ENCODE assay signal across 29 mouse cellular contexts in genomic region chr10:45290618-45291017, GRCm38 (mm10). TPM values are rescaled to one million over a fixed set of nuclear protein-coding genes. Genes with fewer than 3 reads are reported as not detected.
DNase-seq lines count a peak whose midpoint lies in the region; ATAC-seq and TF ChIP-seq lines count a peak whose summit lies in the region.
"Had no signal": no experiment of that assay in that cellular context is flagged by ENCODE, and none has a peak within 500 bp of the region (broad histone marks: within the 10 kb centered on the region; RNA-seq: fewer than 3 reads in every experiment).

No protein-coding gene starts in this region.

- ATAC-seq in heart, embryonic 12.5 days (ENCODE audit: insufficient number of reproducible peaks, low FRiP score): no peak
- no peak for ATAC-seq in heart, postnatal 0 days (ENCODE audit: insufficient read depth, low read depth)
- no peak for ATAC-seq in hindbrain, embryonic 13.5 days (ENCODE audit: low FRiP score)
- ATAC-seq: forebrain, embryonic 16.5 days; hindbrain, postnatal 0 days; Patski had no signal

- no peak for TF ChIP-seq EP300 in heart, postnatal 0 days (IDR thresholded peaks at IDR 0.05; ENCODE audit: low read depth)

- H3K4me3 ChIP-seq in heart, embryonic 12.5 days: no peak overlapping the region
- H3K4me3 ChIP-seq in heart, postnatal 0 days (ENCODE audit: low read depth, low read length): peak overlapping the region; percentile 72
- H3K4me3 ChIP-seq in myocyte: peak overlapping the region; percentile 69
- no peak overlapping the region for H3K4me3 ChIP-seq in hindbrain, embryonic 13.5 days
- H3K4me3 ChIP-seq: embryonic facial prominence, embryonic 12.5 days; intestine, embryonic 15.5 days; left cerebral cortex, adult 2 months; midbrain, embryonic 12.5 days; stomach, embryonic 15.5 days had no signal

- H3K9me3 ChIP-seq in heart, embryonic 12.5 days (replicated peaks): no peaks in the 10 kb centered on the region
- H3K9me3 ChIP-seq in heart, postnatal 0 days (replicated peaks; ENCODE audit: control insufficient read depth, low read length): no peaks in the 10 kb centered on the region
- no peaks in the 10 kb centered on the region for H3K9me3 ChIP-seq in hindbrain, embryonic 13.5 days
- H3K9me3 ChIP-seq: embryonic facial prominence, embryonic 12.5 days; intestine, embryonic 15.5 days; limb, embryonic 13.5 days; lung, embryonic 15.5 days; midbrain, embryonic 12.5 days; neural tube, embryonic 13.5 days; stomach, embryonic 15.5 days had no signal

- H3K27me3 ChIP-seq in heart, embryonic 12.5 days (replicated peaks): 0 out of 2 replicates have a peak, but pooled peaks cover 3% of the 10 kb centered on the region
- H3K27me3 ChIP-seq in heart, postnatal 0 days (ENCODE audit: control insufficient read depth, insufficient read depth, low read length): peaks cover 9% of the 10 kb centered on the region; the same call in 1 of the 2 replicates
- no peaks in the 10 kb centered on the region for H3K27me3 ChIP-seq in myocyte (ENCODE audit: control insufficient read depth, insufficient read depth, insufficient read length)
- peaks cover 31% of the 10 kb centered on the region for H3K27me3 ChIP-seq in hindbrain, embryonic 13.5 days
- H3K27me3 ChIP-seq: CH12.LX had no signal

- no peak for TF ChIP-seq POLR2A in myocyte (IDR thresholded peaks at IDR 0.05; ENCODE audit: insufficient read length, low read depth)

- no peak overlapping the region for H3ac ChIP-seq in myocyte (ENCODE audit: control insufficient read depth, insufficient read length)

- H3K4me1 ChIP-seq in heart, embryonic 12.5 days (replicated peaks): peaks cover 15% of the 10 kb centered on the region
- peaks cover 12% of the 10 kb centered on the region for H3K4me1 ChIP-seq in heart, postnatal 0 days (ENCODE audit: control insufficient read depth, insufficient read depth)
- H3K4me1 ChIP-seq in hindbrain, embryonic 13.5 days (replicated peaks): peaks cover 5% of the 10 kb centered on the region
- H3K4me1 ChIP-seq: embryonic facial prominence, embryonic 12.5 days; stomach, embryonic 15.5 days had no signal

- no peak overlapping the region for H3K9ac ChIP-seq in heart, embryonic 12.5 days
- peak overlapping the region; percentile 89 for H3K9ac ChIP-seq in heart, postnatal 0 days (replicated peaks; ENCODE audit: low read depth, low read length)
- H3K9ac ChIP-seq in hindbrain, embryonic 13.5 days: no peak overlapping the region
- H3K9ac ChIP-seq: embryonic facial prominence, embryonic 12.5 days; intestine, embryonic 15.5 days; limb, embryonic 13.5 days; lung, embryonic 15.5 days; midbrain, embryonic 12.5 days; neural tube, embryonic 13.5 days; stomach, embryonic 15.5 days had no signal

- no peak overlapping the region for H3K27ac ChIP-seq in heart, embryonic 12.5 days (ENCODE audit: poor library complexity, severe bottlenecking)
- H3K27ac ChIP-seq in heart, postnatal 0 days (ENCODE audit: low read depth): peak overlapping the region; percentile 97
- no peak overlapping the region for H3K27ac ChIP-seq in hindbrain, embryonic 13.5 days
- H3K27ac ChIP-seq: embryonic facial prominence, embryonic 12.5 days; hindbrain, postnatal 0 days; intestine, embryonic 15.5 days; layer of hippocampus, adult 2 months; left cerebral cortex, adult 2 months; limb, embryonic 13.5 days; lung, embryonic 15.5 days; midbrain, embryonic 12.5 days; neural tube, embryonic 13.5 days; stomach, embryonic 15.5 days had no signal

- no peak for DNase-seq in heart, postnatal 4 days
- peak; percentile 36 for DNase-seq in heart, postnatal 0 days (ENCODE audit: low spot score)
- DNase-seq in heart, adult 18-20 months: no peak
- DNase-seq: adrenal gland, postnatal 10 days; B cell, adult 2 months; cerebellum, adult 8-10 months; cerebellum, postnatal 25 days; gastrocnemius, postnatal 10 days; kidney, adult 2 months; kidney, postnatal 36 days; right cerebral cortex, postnatal 14 days had no signal

- 53% methylated on average over 5 of the region's 5 CpGs for WGBS in heart, embryonic 12.5 days
- 26% methylated on average over 5 of the region's 5 CpGs for WGBS in heart, postnatal 0 days
- 70% methylated on average over 5 of the region's 5 CpGs for WGBS in hindbrain, embryonic 13.5 days

- no peak for TF ChIP-seq CTCF in heart, postnatal 0 days (IDR thresholded peaks at IDR 0.05; ENCODE audit: low read depth)

- no peaks in the 10 kb centered on the region for H3K36me3 ChIP-seq in heart, embryonic 12.5 days
- H3K36me3 ChIP-seq in heart, postnatal 0 days (replicated peaks; ENCODE audit: control insufficient read depth, insufficient read depth, low read length): no peaks in the 10 kb centered on the region
- H3K36me3 ChIP-seq in myocyte (ENCODE audit: control insufficient read depth, insufficient read depth): no peaks in the 10 kb centered on the region
- H3K36me3 ChIP-seq in hindbrain, embryonic 13.5 days: no peaks in the 10 kb centered on the region
- H3K36me3 ChIP-seq: embryonic facial prominence, embryonic 12.5 days; intestine, embryonic 15.5 days; limb, embryonic 13.5 days; lung, embryonic 15.5 days; midbrain, embryonic 12.5 days; neural tube, embryonic 13.5 days; stomach, embryonic 15.5 days had no signal

- H3K4me2 ChIP-seq in heart, embryonic 12.5 days: peak overlapping the region; percentile 38; the same call in 1 of the 2 replicates
- peak overlapping the region; percentile 70 for H3K4me2 ChIP-seq in heart, postnatal 0 days (ENCODE audit: low read depth, low read length)
- H3K4me2 ChIP-seq in myocyte (ENCODE audit: low read depth): peak overlapping the region; percentile 78
- H3K4me2 ChIP-seq in hindbrain, embryonic 13.5 days: no peak overlapping the region
- H3K4me2 ChIP-seq: intestine, embryonic 15.5 days had no signal

- peaks cover 70% of the 10 kb centered on the region for H3K79me2 ChIP-seq in myocyte (ENCODE audit: control insufficient read depth, insufficient read depth)

TF ChIP-seq in myocyte, 11 proteins besides CTCF, POLR2A, EP300 and RAD21:
- TF ChIP-seq TCF3 (IDR thresholded peaks at IDR 0.05; ENCODE audit: insufficient read length, low read depth): no peak
- TF ChIP-seq USF1 (IDR thresholded peaks at IDR 0.05; ENCODE audit: low read depth): peak; percentile 86

RNA-seq across cellular contexts. Expression of gene Bves, which starts 45.0 kb away (rescaled TPM):
- polyA plus RNA-seq in heart, embryonic 12.5 days (2016; fragmentation: Nextera tagmentation; extraction: Ambion mirVana): 65.6 and 66.4 TPM in 2 replicates
- total RNA-seq in heart, postnatal 4 days (2021): 10 to 100 TPM; 83.4 to 85.3 TPM
- total RNA-seq in heart, postnatal 0 days (2014; rRNA removed; ENCODE audit: low replicate concordance): 113 and 121 TPM in 2 replicates
- polyA plus RNA-seq in heart, postnatal 0 days (2015; fragmentation: Nextera tagmentation; extraction: Ambion mirVana): 85.0 and 90.0 TPM in 2 replicates
- total RNA-seq in heart, adult 18-20 months (2021): 10 to 100 TPM; 29.4 to 33.8 TPM
- 35.3 TPM for polyA plus RNA-seq in myocyte (2012; fragmentation: generic; extraction: Trizol)
- 2.0 and 2.2 TPM in 2 replicates for polyA plus RNA-seq in hindbrain, embryonic 13.5 days (2015; fragmentation: Nextera tagmentation; extraction: Ambion mirVana)
- total RNA-seq: CH12.LX; granulocyte monocyte progenitor cell, adult 5-6 weeks; megakaryocyte progenitor cell, adult 5-6 weeks had no signal

Comparison
In these comparisons a context has a peak if more than half of its experiments do, and no peak if none do; other contexts are left out.
1. H3K4me3 ChIP-seq: peak in heart, postnatal 0 days (single experiment) and myocyte (single experiment); none in heart, embryonic 12.5 days (single experiment) and hindbrain, embryonic 13.5 days (single experiment).
2. RNA of gene Bves, which starts 45.0 kb away (polyA plus RNA-seq): 85.0 to 90.0 TPM in heart, postnatal 0 days, 65.6 to 66.4 TPM in heart, embryonic 12.5 days and 35.3 TPM in myocyte (single experiment); 2.0 to 2.2 TPM in hindbrain, embryonic 13.5 days; every median in the first group is over 10 times any median in the second.